Mouse (Mus musculus): ENCODE results near the gene Majin. TPM values are rescaled to one million over a fixed set of nuclear protein-coding genes. Genes with fewer than 3 reads are reported as not detected.

The Majin gene
- polyA plus RNA-seq, 1 experiment from 2014 or later: not detected

DNA sequence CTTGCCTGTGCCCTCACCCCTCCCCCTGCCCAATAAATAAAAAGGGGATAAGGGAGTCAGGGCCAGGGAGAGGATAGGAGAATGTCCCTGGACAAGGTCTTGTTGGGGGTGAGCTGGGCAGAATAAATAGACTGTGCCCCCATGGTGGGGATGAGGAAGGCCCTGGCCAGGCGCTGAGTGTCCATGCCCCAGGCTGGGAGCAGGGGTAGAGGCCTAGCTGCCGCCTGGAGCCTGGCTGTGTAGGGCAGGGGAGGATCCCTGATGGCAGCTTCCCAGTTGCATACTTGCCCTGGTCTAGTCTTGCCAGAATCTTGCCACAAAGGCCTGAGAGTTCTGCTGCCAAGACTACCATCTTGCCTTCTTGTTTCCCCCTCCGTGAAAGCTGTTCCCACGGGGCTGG, 43.7 kb downstream of the Majin start:
- H3K4me3 ChIP-seq (ENCODE audit: control insufficient read depth in 1 of 2, insufficient read depth in 1 of 2, low read depth in 1 of 2, low read length in 2 of 2): no peak overlapping the region
- no peak overlapping the region for H3K9ac ChIP-seq (ENCODE audit: low read length)
- peaks cover 60% of the 10 kb centered on the region for H3K36me3 ChIP-seq (ENCODE audit: control insufficient read depth, insufficient read depth, low read length)
- no peaks in the 10 kb centered on the region for H3K27me3 ChIP-seq (ENCODE audit: control insufficient read depth, insufficient read depth, low read length)
- H3K27ac ChIP-seq (replicated peaks in 1 of 2; ENCODE audit: control insufficient read depth in 1 of 2, insufficient read depth in 1 of 2, low read depth in 2 of 2, low read length in 2 of 2): no peak overlapping the region
- WGBS: 85% methylated on average over 4 of the region's 4 CpGs
- H3K9me3 ChIP-seq (ENCODE audit: control insufficient read depth, low read length): no peaks in the 10 kb centered on the region
- no peak overlapping the region for H3K4me2 ChIP-seq (ENCODE audit: low read length)
- H3K4me1 ChIP-seq (ENCODE audit: control insufficient read depth in 2 of 2, insufficient read depth in 2 of 2, low read length in 2 of 2): no peaks in the 10 kb centered on the region
- ATAC-seq (ENCODE audit: insufficient number of reproducible peaks, insufficient read depth, low FRiP score, low read depth): no peak

DNA sequence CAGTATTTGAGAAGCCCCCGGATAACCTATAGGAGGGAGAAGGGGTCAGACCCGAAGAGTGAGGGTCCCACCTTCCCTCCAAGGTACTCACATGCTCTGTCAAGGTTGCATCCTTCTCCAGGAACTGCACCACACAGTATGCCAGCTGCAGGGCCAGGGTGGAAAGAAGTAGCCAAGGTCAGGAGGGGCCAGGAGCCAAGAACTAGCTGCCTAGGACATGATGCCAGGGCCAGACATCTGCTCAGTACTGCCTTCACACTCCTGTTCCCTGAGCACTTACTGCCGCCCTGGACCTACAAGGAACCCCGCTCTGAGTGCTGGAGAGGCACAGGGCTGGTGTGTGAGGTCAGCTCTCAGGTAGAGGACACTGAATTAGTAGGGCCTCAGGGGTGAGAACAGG, 46.2 kb downstream of the Majin start:
- Histone ChIP-seq H3K4me1 (ENCODE audit: control insufficient read depth in 2 of 2, insufficient read depth in 2 of 2, low read length in 2 of 2) (peaks cover 10 to 15% of the 10 kb centered on the region in 2 experiments; a peak in 3 of 4 replicates), H3K27ac (replicated peaks in 1 of 2; ENCODE audit: control insufficient read depth in 1 of 2, insufficient read depth in 1 of 2, low read depth in 2 of 2, low read length in 2 of 2) (no peak overlapping the region), H3K36me3 (ENCODE audit: control insufficient read depth, insufficient read depth, low read length) (peaks cover 67% of the 10 kb centered on the region), H3K4me3 (ENCODE audit: control insufficient read depth in 1 of 2, insufficient read depth in 1 of 2, low read depth in 1 of 2, low read length in 2 of 2) (no peak overlapping the region), H3K9ac (ENCODE audit: low read length) (no peak overlapping the region), H3K27me3 (ENCODE audit: control insufficient read depth, insufficient read depth, low read length) (no peaks in the 10 kb centered on the region), H3K9me3 (ENCODE audit: control insufficient read depth, low read length) (no peaks in the 10 kb centered on the region), H3K4me2 (ENCODE audit: low read length) (no peak overlapping the region)
- no peak for ATAC-seq (ENCODE audit: insufficient number of reproducible peaks, insufficient read depth, low FRiP score, low read depth)
- WGBS: 89% methylated on average over 4 of the region's 4 CpGs

DNA sequence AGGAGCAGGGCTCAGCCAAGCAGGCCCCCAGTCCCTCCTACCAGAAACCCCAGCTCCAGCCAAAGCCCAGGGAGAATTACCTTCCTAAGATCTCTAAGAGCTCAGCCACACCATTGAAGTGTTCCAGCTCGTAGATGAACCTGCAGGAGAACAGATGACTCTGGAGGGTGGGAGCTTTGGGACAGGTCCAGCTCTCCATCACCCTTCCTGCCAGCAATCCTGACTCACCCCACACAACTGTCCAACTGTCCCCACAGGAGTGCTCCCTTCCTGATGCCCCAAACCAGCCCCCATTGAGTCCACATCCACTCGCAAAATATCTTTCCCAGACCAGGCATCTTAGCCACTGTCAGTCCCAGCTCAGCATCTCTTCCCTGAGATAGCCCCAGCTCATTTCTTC, 46.8 kb downstream of the Majin start:
- no peaks in the 10 kb centered on the region for H3K27me3 ChIP-seq (ENCODE audit: control insufficient read depth, insufficient read depth, low read length)
- peaks cover 67% of the 10 kb centered on the region for H3K36me3 ChIP-seq (ENCODE audit: control insufficient read depth, insufficient read depth, low read length)
- no peak overlapping the region for H3K9ac ChIP-seq (ENCODE audit: low read length)
- no peak overlapping the region for H3K27ac ChIP-seq (replicated peaks in 1 of 2; ENCODE audit: control insufficient read depth in 1 of 2, insufficient read depth in 1 of 2, low read depth in 2 of 2, low read length in 2 of 2)
- no peak overlapping the region for H3K4me2 ChIP-seq (ENCODE audit: low read length)
- H3K4me1 ChIP-seq (ENCODE audit: control insufficient read depth in 2 of 2, insufficient read depth in 2 of 2, low read length in 2 of 2): peaks cover 10 to 15% of the 10 kb centered on the region in 2 experiments; a peak in 3 of 4 replicates
- no peaks in the 10 kb centered on the region for H3K9me3 ChIP-seq (ENCODE audit: control insufficient read depth, low read length)
- no peak for ATAC-seq (ENCODE audit: insufficient number of reproducible peaks, insufficient read depth, low FRiP score, low read depth)
- 83% methylated on average over 2 of the region's 2 CpGs for WGBS
- no peak overlapping the region for H3K4me3 ChIP-seq (ENCODE audit: control insufficient read depth in 1 of 2, insufficient read depth in 1 of 2, low read depth in 1 of 2, low read length in 2 of 2)

GRCm38 (mm10) chr19:6233647-6234046, 49.5 kb downstream of the Majin start:
- H3K27ac ChIP-seq (replicated peaks in 1 of 2; ENCODE audit: control insufficient read depth in 1 of 2, insufficient read depth in 1 of 2, low read depth in 2 of 2, low read length in 2 of 2): no peak overlapping the region
- H3K36me3 ChIP-seq (ENCODE audit: control insufficient read depth, insufficient read depth, low read length): peaks cover 49% of the 10 kb centered on the region
- ATAC-seq (ENCODE audit: insufficient number of reproducible peaks, insufficient read depth, low FRiP score, low read depth): no peak
- H3K4me1 ChIP-seq (ENCODE audit: control insufficient read depth in 2 of 2, insufficient read depth in 2 of 2, low read length in 2 of 2): peaks cover 13 to 20% of the 10 kb centered on the region in 2 experiments
- H3K9ac ChIP-seq (ENCODE audit: low read length): peak overlapping the region; percentile 88; the same call in 1 of the 2 replicates
- 91% methylated on average over 16 of the region's 16 CpGs for WGBS
- H3K27me3 ChIP-seq (ENCODE audit: control insufficient read depth, insufficient read depth, low read length): no peaks in the 10 kb centered on the region
- H3K9me3 ChIP-seq (ENCODE audit: control insufficient read depth, low read length): no peaks in the 10 kb centered on the region
- H3K4me3 ChIP-seq (ENCODE audit: control insufficient read depth in 1 of 2, insufficient read depth in 1 of 2, low read depth in 1 of 2, low read length in 2 of 2): no peak overlapping the region
- H3K4me2 ChIP-seq (ENCODE audit: low read length): no peak overlapping the region

DNA sequence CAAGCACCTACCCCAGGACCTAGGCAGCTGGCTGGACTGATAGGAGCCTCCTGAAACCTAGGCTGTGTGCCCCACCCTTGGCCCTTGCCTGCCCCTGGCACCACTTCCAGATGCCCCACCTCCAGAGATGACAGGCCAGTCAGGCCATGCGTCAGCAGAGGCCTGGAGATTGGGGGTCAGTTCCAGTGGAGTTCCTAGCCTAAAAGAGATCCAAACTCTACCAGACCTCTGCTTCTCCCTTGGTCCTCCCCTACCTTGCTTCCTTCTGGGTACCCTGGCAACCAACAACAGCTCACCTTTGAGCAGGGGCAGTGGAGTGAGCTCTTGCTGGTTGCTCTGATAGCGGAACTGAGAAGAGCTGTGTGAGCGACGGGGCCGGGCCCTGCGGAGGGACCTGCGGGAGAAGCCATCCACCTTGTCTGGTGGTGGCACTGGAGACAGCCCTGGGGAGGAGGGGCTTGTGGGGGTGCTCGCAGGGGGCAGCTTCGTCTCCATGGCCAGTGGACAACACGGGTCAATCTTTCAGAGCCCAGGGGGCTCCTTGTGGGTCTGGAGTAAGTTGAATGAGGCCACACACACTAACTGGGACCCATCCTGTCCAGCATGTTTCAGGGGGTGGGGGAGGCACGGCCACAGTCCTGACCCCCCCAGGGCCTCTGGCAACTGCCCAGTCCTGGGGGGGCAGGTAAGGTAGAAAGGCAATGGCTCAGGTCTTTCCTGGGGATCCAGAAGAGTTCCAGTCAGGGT, 50.3 kb downstream of the Majin start:
- peak overlapping the region; percentile 88 for H3K9ac ChIP-seq (ENCODE audit: low read length)
- 60% methylated on average over 11 of the region's 11 CpGs for WGBS
- H3K4me3 ChIP-seq (ENCODE audit: control insufficient read depth in 1 of 2, insufficient read depth in 1 of 2, low read depth in 1 of 2, low read length in 2 of 2): peak overlapping the region; percentile 80 to 83
- peaks cover 13 to 20% of the 10 kb centered on the region in 2 experiments for H3K4me1 ChIP-seq (ENCODE audit: control insufficient read depth in 2 of 2, insufficient read depth in 2 of 2, low read length in 2 of 2)
- H3K27ac ChIP-seq (replicated peaks in 1 of 2; ENCODE audit: control insufficient read depth in 1 of 2, insufficient read depth in 1 of 2, low read depth in 2 of 2, low read length in 2 of 2): no peak overlapping the region
- no peaks in the 10 kb centered on the region for H3K9me3 ChIP-seq (ENCODE audit: control insufficient read depth, low read length)
- H3K27me3 ChIP-seq (ENCODE audit: control insufficient read depth, insufficient read depth, low read length): no peaks in the 10 kb centered on the region
- peak overlapping the region; percentile 82 for H3K4me2 ChIP-seq (ENCODE audit: low read length)
- peaks cover 40% of the 10 kb centered on the region for H3K36me3 ChIP-seq (ENCODE audit: control insufficient read depth, insufficient read depth, low read length)
- no peak for ATAC-seq (ENCODE audit: insufficient number of reproducible peaks, insufficient read depth, low FRiP score, low read depth)

DNA sequence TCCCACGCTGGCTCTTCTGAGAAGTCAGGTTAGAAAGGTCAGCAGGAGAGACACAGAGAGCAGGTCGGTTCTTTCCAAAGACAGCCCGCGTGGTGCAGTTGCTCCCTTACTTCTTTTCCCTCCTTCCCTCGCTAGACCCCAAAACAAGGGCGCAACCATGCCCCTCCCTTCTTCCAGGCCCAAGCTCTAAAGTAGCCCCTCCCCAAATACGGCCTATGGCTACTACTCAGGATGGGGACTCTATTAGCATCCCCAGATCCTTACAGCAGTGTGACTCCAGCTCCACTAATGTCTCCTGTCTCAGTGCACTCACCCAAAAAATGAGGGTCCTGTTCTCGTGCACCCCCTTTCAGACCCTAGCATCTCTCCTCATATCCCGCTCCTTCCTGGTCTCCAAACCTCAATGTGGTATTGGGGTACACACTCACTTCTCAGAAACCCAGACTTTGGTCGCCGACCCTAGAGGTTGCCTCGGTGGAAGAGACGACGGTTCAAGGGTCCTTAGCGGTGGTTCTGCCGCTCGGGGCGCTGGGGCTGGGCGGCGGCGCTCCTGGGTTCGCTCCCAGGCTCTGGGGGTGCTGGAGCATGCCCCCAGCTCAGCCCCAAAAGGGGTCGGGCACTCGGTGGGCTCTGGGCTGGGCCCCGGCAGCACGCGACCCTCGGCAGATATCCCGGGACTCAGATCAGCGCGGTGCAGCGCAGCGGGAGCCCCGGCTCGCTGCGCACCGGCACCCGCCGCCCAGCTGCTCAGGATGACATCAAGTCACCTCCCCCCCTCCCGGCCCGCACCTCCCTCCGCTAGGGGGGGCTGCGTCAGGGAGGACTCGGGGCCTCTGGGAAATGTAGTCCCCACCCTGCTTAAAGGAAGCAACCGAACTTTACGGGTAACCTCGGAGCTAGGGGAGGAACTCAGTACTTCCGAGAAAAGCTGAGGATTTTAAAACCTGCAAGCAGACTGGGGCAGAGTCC, 51.2 kb downstream of the Majin start, which contains the start of gene Ppp2r5b:
Ppp2r5b (minus strand) TSS at position 789 of the 969 bp plus-strand sequence.
- H3K36me3 ChIP-seq (ENCODE audit: control insufficient read depth, insufficient read depth, low read length): peaks cover 32% of the 10 kb centered on the region
- peak within 1 kb of the TSS; percentile 82 for H3K4me2 ChIP-seq (ENCODE audit: low read length)
- H3K9me3 ChIP-seq (ENCODE audit: control insufficient read depth, low read length): no peaks in the 10 kb centered on the region
- H3K9ac ChIP-seq (ENCODE audit: low read length): peak within 1 kb of the TSS; percentile 88
- peak within 1 kb of the TSS; percentile 96 to 98 for H3K27ac ChIP-seq (replicated peaks in 1 of 2; ENCODE audit: control insufficient read depth in 1 of 2, insufficient read depth in 1 of 2, low read depth in 2 of 2, low read length in 2 of 2)
- peaks cover 13 to 20% of the 10 kb centered on the region in 2 experiments for H3K4me1 ChIP-seq (ENCODE audit: control insufficient read depth in 2 of 2, insufficient read depth in 2 of 2, low read length in 2 of 2)
- no peaks in the 10 kb centered on the region for H3K27me3 ChIP-seq (ENCODE audit: control insufficient read depth, insufficient read depth, low read length)
- peak within 1 kb of the TSS; percentile 80 to 83 for H3K4me3 ChIP-seq (ENCODE audit: control insufficient read depth in 1 of 2, insufficient read depth in 1 of 2, low read depth in 1 of 2, low read length in 2 of 2)
- peak; percentile 91 for ATAC-seq (ENCODE audit: insufficient number of reproducible peaks, insufficient read depth, low FRiP score, low read depth)
- WGBS: 3% methylated on average over 48 of the region's 48 CpGs

- Histone ChIP-seq H3K9ac (ENCODE audit: low read length) (peak overlapping the region; percentile 88), H3K4me1 (ENCODE audit: control insufficient read depth in 2 of 2, insufficient read depth in 2 of 2, low read length in 2 of 2) (peaks cover 13 to 20% of the 10 kb centered on the region in 2 experiments), H3K9me3 (ENCODE audit: control insufficient read depth, low read length) (no peaks in the 10 kb centered on the region), H3K27ac (replicated peaks in 1 of 2; ENCODE audit: control insufficient read depth in 1 of 2, insufficient read depth in 1 of 2, low read depth in 2 of 2, low read length in 2 of 2) (peak overlapping the region; percentile 96 to 98), H3K27me3 (ENCODE audit: control insufficient read depth, insufficient read depth, low read length) (no peaks in the 10 kb centered on the region), H3K4me3 (ENCODE audit: control insufficient read depth in 1 of 2, insufficient read depth in 1 of 2, low read depth in 1 of 2, low read length in 2 of 2) (peak overlapping the region; percentile 80 to 83), H3K36me3 (ENCODE audit: control insufficient read depth, insufficient read depth, low read length) (peaks cover 25% of the 10 kb centered on the region), H3K4me2 (ENCODE audit: low read length) (peak overlapping the region; percentile 82)
- ATAC-seq (ENCODE audit: insufficient number of reproducible peaks, insufficient read depth, low FRiP score, low read depth): peak; percentile 88
- WGBS: 0% methylated on average over 9 of the region's 9 CpGs
Measured at GRCm38 (mm10) chr19:6236053-6236441, 51.9 kb downstream of the Majin start.
